Mouse (Mus musculus) forebrain, embryonic 13.5 days (tissue): ENCODE results near the gene Tdrd9. TPM values are rescaled to one million over a fixed set of nuclear protein-coding genes. Genes with fewer than 3 reads are reported as not detected.

Experiments used
- ATAC-seq: fragments of 200-750 bp; cut with Nextera tagmentation; 2 replicates; pipeline ENCODE4 v1.8.0; 2017
- H3K27ac ChIP-seq: fragments of 300-500 bp; sonication (generic); 2 replicates; pipeline ENCODE4 v1.5.1; 2015; ENCODE audit warnings: inconsistent platforms, mild to moderate bottlenecking, moderate library complexity
- H3K27me3 ChIP-seq: fragments of 300-500 bp; sonication (generic); 2 replicates; pipeline ENCODE4 v1.6.1; 2015; ENCODE audit warnings: mild to moderate bottlenecking, inconsistent platforms
- H3K36me3 ChIP-seq: fragments of 300-500 bp; sonication (generic); 2 replicates; pipeline ENCODE4 v1.6.1; 2015; ENCODE audit warnings: mild to moderate bottlenecking, inconsistent platforms; ENCODE audit not compliant: poor library complexity, severe bottlenecking
- H3K4me1 ChIP-seq: fragments of 300-500 bp; sonication (generic); 2 replicates; pipeline ENCODE4 v1.6.1; 2015; ENCODE audit warnings: inconsistent platforms
- H3K4me2 ChIP-seq: fragments of 300-500 bp; sonication (generic); 2 replicates; pipeline ENCODE4 v1.6.1; 2015; ENCODE audit warnings: inconsistent platforms, mild to moderate bottlenecking, moderate library complexity
- H3K4me3 ChIP-seq: fragments of 300-500 bp; sonication (generic); 2 replicates; pipeline ENCODE4 v1.5.1; 2015; ENCODE audit warnings: mild to moderate bottlenecking, inconsistent platforms
- H3K9ac ChIP-seq: fragments of 300-500 bp; sonication (generic); 2 replicates; pipeline ENCODE4 v1.6.1; 2015; ENCODE audit warnings: mild to moderate bottlenecking, inconsistent platforms
- H3K9me3 ChIP-seq: fragments of 300-500 bp; sonication (generic); replicated peaks from 2 replicates; pipeline ENCODE4 v1.6.1; 2016; ENCODE audit warnings: inconsistent platforms
- WGBS: fragments of 180-500 bp; shearing (Covaris S2); methylation state at CpG from one replicate; pipeline ENCODE4 v1.1.7; 2015; 5-methylcytosine and 5-hydroxymethylcytosine counted together
- polyA plus RNA-seq: library from polyadenylated mRNA; unstranded; fragments of >200 nt; fragmentation: Nextera tagmentation; extraction: Ambion mirVana; gene quantifications from 2 replicates; pipeline ENCODE4 v1.2.1, GENCODE M21; 2015

Tdrd9 gene
- polyA plus RNA-seq, 1 experiment from 2014 or later, result 0.45 TPM

DNA sequence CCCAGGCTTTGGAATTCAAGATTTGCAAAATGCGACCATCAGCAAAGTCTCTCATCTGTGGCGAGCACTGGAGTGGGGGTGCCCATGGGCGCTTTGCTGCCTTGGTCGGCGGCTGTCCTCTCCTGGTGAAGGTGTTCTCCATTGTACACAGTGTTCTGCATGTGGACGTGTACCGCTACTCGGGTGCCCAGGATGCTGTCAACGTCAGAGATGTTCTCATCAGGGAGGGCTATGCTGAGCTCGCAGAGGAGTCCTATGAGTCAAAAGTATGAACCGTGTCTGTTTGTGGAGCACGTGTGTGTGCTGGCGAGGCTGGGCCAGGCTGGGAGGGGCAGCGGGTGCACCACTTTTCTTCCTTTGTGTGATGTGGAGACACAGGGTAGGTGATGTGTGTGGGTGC lies 71.3 kb downstream of the Tdrd9 start:
- no peak overlapping the region for H3K9ac ChIP-seq
- H3K36me3 ChIP-seq, result no peaks in the 10 kb centered on the region
- no peak for ATAC-seq
- no peak overlapping the region for H3K27ac ChIP-seq
- H3K4me1 ChIP-seq, result no peaks in the 10 kb centered on the region
- H3K4me2 ChIP-seq, result no peak overlapping the region
- no peak overlapping the region for H3K4me3 ChIP-seq
- 91% methylated on average over 14 of the region's 14 CpGs for WGBS
- H3K27me3 ChIP-seq, result no peaks in the 10 kb centered on the region
- no peaks in the 10 kb centered on the region for H3K9me3 ChIP-seq

DNA sequence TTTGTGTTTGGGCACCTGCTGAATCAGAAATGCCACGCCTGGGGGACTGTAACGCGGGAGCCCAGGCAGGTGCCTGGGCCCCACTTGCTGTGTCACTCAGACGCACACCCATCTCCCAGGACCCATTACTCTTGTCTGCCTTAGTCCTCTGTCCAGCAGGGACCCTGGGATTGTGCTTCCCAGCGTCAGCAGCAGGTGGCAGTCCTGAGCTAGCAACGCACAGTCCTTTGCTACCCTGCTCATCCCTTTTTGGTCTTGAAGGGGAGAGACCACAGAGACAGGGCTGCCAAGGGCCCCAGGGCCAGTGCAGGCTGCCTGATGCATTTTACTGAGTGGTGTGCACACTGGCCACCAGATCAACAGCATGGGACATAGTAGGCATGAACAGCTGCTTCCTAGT lies 106.3 kb downstream of the Tdrd9 start:
- Histone ChIP-seq H3K4me3 (no peak overlapping the region), H3K27ac (no peak overlapping the region), H3K4me2 (no peak overlapping the region), H3K9ac (no peak overlapping the region), H3K36me3 (no peaks in the 10 kb centered on the region), H3K27me3 (no peaks in the 10 kb centered on the region), H3K4me1 (no peaks in the 10 kb centered on the region), H3K9me3 (no peaks in the 10 kb centered on the region)
- 0 out of 2 replicates have a peak, but pooled peaks have one; percentile 50 for ATAC-seq
- WGBS, result 10% methylated on average over 6 of the region's 6 CpGs

DNA sequence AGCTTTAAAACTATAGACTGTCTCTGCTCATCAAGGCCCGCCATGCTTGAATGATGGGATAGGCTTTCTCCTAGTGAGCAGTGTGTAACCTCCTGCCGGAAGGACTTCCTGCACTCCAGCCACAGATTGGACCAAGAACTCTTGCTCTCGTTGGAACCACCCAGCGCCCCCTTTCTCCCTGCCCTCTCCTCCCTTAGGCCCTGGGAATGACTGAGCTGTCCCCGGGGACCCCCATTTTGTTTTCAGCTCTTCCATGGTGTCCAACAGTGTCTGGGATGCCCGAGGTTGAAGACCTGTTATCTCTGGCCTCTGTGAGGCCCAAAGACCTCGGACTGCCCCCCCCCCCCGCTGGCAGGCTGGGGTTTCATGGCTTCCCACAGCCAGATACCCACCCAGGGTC lies 108.6 kb downstream of the Tdrd9 start:
- Histone ChIP-seq H3K9me3 (no peaks in the 10 kb centered on the region), H3K4me3 (no peak overlapping the region), H3K36me3 (no peaks in the 10 kb centered on the region), H3K27ac (no peak overlapping the region), H3K4me2 (no peak overlapping the region), H3K4me1 (no peaks in the 10 kb centered on the region), H3K27me3 (no peaks in the 10 kb centered on the region), H3K9ac (no peak overlapping the region)
- no peak for ATAC-seq
- 82% methylated on average over 8 of the region's 8 CpGs for WGBS

DNA sequence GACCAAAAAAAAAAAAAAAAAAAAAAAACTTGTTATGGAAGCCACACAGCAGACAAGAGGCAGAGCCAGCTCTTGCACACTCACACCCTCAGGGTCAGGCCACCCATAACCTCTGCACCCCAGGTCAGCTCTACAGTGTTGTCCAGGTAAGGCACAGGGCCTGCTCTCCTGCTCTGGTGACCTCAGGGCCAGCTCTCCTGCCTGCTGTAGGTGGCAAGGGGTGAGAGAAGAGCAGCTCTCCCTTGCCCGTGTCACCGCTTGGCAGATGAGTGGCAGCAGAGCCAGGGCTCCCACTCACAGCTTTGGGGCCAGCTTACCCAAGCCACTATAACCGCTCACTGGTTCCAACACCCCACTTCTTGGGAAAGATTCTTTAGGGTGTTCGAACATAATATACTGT lies 109.6 kb downstream of the Tdrd9 start:
- Histone ChIP-seq H3K9ac (no peak overlapping the region), H3K36me3 (no peaks in the 10 kb centered on the region), H3K4me2 (no peak overlapping the region), H3K27ac (no peak overlapping the region), H3K4me3 (no peak overlapping the region), H3K9me3 (no peaks in the 10 kb centered on the region), H3K4me1 (no peaks in the 10 kb centered on the region), H3K27me3 (no peaks in the 10 kb centered on the region)
- no peak for ATAC-seq
- 92% methylated on average over 4 of the region's 4 CpGs for WGBS

DNA sequence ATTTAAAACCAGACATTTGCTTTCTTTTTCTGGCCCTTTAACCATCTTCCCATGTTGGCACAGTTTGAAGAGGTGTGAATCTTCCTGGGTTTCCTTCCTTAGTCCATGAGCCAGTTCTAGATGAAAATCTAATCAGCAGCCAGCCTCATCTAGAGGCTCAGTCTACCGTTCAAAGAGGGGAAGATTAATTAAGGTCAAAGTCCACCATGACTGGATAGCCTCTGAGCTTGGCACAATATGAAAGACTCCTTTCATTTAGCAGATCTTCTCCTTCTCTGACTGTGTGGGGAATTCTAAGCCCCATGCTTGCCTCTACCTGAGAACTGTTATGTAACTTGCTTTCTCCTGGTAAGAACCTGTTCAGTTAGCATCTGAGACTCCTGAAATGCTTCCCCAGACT lies 110.9 kb downstream of the Tdrd9 start:
- H3K9me3 ChIP-seq, result no peaks in the 10 kb centered on the region
- no peak overlapping the region for H3K4me2 ChIP-seq
- no peak for ATAC-seq
- no peak overlapping the region for H3K9ac ChIP-seq
- WGBS, result 54% methylated on average over 1 of the region's 1 CpGs
- H3K27ac ChIP-seq, result no peak overlapping the region
- no peak overlapping the region for H3K4me3 ChIP-seq
- no peaks in the 10 kb centered on the region for H3K36me3 ChIP-seq
- H3K4me1 ChIP-seq, result no peaks in the 10 kb centered on the region
- H3K27me3 ChIP-seq, result no peaks in the 10 kb centered on the region

DNA sequence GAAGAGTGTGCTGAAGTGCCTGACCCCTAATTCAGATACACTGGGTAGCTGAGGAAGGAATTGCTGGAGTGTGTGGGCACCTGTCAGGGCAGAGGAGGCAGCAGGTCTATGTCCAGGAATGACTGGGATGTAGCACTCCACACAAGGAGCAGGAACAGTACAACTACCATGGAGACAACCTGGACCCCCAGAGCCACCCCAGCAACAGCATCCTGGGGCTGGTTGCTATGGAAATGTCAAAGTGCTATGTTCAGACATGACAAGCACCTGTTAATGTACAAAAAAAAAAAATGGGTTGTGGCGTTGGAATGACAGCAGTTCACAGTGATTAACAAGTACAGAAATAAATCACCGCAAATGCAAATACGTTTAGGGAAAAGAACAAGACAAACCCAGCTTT lies 114.9 kb downstream of the Tdrd9 start:
- ATAC-seq, result no peak
- H3K27me3 ChIP-seq, result no peaks in the 10 kb centered on the region; the same call in 1 of the 2 replicates
- H3K9ac ChIP-seq, result no peak overlapping the region
- no peak overlapping the region for H3K4me3 ChIP-seq
- H3K4me1 ChIP-seq, result no peaks in the 10 kb centered on the region
- H3K36me3 ChIP-seq, result no peaks in the 10 kb centered on the region
- no peak overlapping the region for H3K27ac ChIP-seq
- no peaks in the 10 kb centered on the region for H3K9me3 ChIP-seq
- 82% methylated on average over 3 of the region's 3 CpGs for WGBS
- no peak overlapping the region for H3K4me2 ChIP-seq

DNA sequence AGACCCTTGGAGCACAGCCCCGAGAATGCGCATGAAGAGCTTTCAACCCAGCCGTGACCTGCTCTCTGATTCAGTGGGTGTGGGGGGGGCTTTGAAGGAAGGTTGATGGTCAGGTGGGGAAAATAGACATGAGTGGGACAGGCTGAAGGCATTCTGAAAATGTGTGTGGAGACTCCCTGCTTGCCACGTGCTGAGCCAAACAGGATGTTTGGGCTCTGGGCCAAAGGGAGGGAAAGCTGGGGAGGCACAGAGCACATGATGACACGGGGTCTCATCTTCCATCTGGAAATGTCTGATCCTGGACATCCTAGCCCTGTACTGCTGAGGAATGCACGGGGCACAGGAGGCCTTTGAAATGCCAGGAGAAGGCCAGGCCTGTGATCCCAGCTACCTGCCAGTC lies 115.4 kb downstream of the Tdrd9 start:
- peaks cover 3% of the 10 kb centered on the region; the same call in 1 of the 2 replicates for H3K27me3 ChIP-seq
- no peak overlapping the region for H3K27ac ChIP-seq
- H3K4me2 ChIP-seq, result no peak overlapping the region
- no peaks in the 10 kb centered on the region for H3K36me3 ChIP-seq
- H3K4me3 ChIP-seq, result no peak overlapping the region
- no peaks in the 10 kb centered on the region for H3K9me3 ChIP-seq
- WGBS, result 78% methylated on average over 6 of the region's 6 CpGs
- H3K9ac ChIP-seq, result no peak overlapping the region
- no peak for ATAC-seq
- no peaks in the 10 kb centered on the region for H3K4me1 ChIP-seq

DNA sequence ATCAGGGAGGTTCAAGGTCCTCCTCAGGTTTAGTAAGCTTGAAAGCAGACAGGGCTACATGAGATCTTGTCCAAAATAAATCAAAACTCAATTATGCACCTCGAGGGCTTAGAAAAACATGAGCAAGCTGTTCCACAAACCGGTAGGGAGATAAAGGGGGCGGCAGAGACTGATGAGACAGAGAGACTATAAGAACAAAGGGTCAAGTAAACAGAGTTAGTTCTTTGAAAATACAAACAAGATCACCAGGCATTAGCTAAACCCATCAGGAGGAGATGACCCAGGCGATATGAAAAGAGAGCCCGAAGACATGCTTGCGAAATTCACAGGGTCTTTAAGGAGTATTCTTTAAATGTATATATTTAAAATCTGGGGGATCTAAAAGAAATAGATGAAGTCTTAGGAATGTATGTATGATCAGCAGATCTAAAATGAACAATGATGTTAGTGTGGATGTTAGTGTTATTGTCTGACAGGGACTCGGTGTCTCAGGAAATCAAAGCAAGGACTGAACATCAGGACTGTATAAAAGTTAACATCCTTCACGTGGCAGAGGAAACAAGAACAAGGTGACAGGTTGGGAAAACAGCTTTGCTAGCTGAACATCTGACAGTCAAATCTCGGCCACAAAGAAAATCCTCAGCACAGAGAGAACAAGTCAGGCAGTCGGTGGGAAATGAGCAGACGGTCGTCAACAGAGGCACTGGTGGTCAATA lies 117.4 kb downstream of the Tdrd9 start:
- Histone ChIP-seq H3K36me3 (no peaks in the 10 kb centered on the region), H3K27ac (no peak overlapping the region), H3K4me2 (no peak overlapping the region), H3K9ac (no peak overlapping the region), H3K4me3 (no peak overlapping the region), H3K9me3 (no peaks in the 10 kb centered on the region), H3K27me3 (peaks cover 5% of the 10 kb centered on the region; the same call in 1 of the 2 replicates), H3K4me1 (no peaks in the 10 kb centered on the region)
- ATAC-seq, result no peak
- WGBS, result 76% methylated on average over 12 of the region's 12 CpGs

DNA sequence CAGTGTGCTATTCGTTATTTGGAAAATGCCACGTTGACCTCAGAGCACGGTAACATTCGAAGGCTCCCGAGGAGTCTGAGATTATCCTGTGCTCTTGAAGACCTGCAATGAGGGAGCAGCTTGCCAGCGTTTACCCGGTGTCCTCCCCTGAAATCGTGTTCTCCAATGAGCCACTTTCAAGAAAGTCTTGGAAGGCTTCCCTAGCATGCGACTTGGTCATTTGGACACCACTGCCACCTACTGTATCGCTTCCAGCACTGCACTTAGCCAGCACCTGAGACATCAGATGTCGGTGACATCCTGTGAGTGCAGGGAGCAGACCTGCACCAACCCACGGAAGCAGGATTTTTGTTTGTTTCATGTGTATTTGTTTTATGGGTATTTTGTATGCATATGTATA lies 119.7 kb downstream of the Tdrd9 start:
- no peak overlapping the region for H3K27ac ChIP-seq
- H3K9me3 ChIP-seq, result no peaks in the 10 kb centered on the region
- no peaks in the 10 kb centered on the region for H3K4me1 ChIP-seq
- WGBS, result 8% methylated on average over 12 of the region's 12 CpGs
- peak; percentile 58; the same call in 1 of the 2 replicates for ATAC-seq
- H3K36me3 ChIP-seq, result no peaks in the 10 kb centered on the region
- peaks cover 5% of the 10 kb centered on the region; the same call in 1 of the 2 replicates for H3K27me3 ChIP-seq
- no peak overlapping the region for H3K4me3 ChIP-seq
- 0 out of 2 replicates have a peak overlapping the region, but pooled peaks have one; percentile 8 for H3K9ac ChIP-seq
- peak overlapping the region; percentile 32; the same call in 1 of the 2 replicates for H3K4me2 ChIP-seq

DNA sequence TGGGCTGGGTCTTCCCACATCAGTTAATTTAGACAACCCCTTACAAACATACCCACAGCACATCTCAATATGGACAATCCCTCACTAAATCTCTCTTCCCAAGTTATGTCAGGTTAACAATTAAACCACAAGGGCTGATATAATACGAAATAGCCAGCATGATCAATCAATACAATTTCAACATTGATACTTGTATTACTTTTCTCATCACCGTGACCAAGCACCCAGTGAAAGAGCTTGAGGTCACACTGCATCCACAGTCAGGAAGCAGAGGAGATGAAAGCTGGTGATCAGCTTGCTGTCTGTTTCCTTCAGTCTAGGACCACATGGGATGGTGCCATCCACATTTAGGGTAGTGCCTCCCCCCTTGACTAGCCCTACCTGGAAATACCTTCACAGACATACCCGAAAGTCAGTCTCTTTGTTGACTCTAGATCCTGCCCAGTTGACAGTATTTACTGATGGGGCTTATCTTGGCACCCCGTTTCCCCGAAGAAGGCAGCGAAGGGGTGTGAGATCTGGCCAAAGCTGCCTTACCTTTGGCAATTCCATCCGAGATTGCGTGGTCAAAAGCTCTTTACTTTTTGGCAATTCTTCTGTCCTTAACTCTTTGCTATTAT lies 123.0 kb downstream of the Tdrd9 start:
- no peaks in the 10 kb centered on the region for H3K4me1 ChIP-seq
- H3K27ac ChIP-seq, result no peak overlapping the region
- no peaks in the 10 kb centered on the region for H3K36me3 ChIP-seq
- no peaks in the 10 kb centered on the region for H3K9me3 ChIP-seq
- ATAC-seq, result no peak
- no peak overlapping the region for H3K9ac ChIP-seq
- no peak overlapping the region for H3K4me2 ChIP-seq
- WGBS, result 88% methylated on average over 8 of the region's 8 CpGs
- peaks cover 5% of the 10 kb centered on the region; the same call in 1 of the 2 replicates for H3K27me3 ChIP-seq
- no peak overlapping the region for H3K4me3 ChIP-seq

DNA sequence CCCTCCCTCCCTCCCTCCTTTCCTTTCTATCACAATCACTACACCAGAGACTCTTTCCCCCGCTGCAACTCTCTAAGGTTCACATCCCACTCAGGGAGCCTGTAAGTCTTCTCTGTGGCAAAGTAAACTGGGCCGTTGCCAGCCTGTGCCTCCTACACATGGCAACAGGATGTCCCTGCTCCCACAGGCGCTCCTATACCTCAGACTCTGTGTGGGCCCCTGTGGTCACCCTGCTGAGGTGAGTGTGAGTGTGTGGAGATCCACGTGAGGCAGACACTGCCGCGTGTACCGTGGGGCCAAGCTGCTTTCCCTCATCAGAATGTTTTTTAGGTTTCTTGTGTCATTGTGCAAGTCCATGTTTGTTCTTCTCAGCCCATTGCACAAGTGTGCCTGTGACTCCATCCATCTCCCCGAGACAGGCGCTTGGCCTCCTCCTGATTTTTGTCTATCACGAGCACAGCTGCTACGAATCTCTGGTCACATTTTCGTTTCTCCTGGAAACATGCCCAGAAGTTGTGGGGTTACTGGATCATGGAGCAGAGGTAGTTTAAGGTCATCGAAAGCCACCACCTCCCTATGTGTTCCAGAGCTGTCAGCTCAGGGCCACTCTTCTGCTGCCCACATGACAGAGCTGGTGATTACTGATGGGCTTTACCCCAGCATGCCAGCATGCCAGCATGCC lies 124.8 kb downstream of the Tdrd9 start:
- 83% methylated on average over 13 of the region's 13 CpGs for WGBS
- Histone ChIP-seq H3K36me3 (no peaks in the 10 kb centered on the region), H3K4me1 (no peaks in the 10 kb centered on the region), H3K27ac (no peak overlapping the region), H3K4me2 (no peak overlapping the region), H3K9ac (no peak overlapping the region), H3K4me3 (no peak overlapping the region), H3K27me3 (peaks cover 5% of the 10 kb centered on the region; the same call in 1 of the 2 replicates), H3K9me3 (no peaks in the 10 kb centered on the region)
- no peak for ATAC-seq

DNA sequence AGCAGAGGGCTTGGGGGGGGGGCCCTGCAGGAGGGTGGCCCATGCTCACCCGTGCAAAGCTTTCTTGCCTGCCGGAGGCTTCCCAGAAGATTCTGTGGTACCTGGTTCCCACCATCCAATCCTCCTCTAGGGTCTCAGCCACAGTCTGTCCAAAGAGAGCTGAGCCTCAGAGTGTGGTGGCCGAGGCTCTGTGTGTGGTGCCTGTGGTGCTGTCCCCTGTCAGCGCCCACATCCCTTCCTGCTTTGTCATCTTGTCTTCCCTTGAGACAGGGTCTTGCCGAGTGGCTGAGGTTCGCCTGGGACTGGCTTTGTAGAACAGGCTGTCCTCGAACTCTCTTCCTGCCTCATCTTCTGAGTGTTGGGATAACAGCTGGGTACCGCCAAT lies 125.4 kb downstream of the Tdrd9 start:
- Histone ChIP-seq H3K4me1 (no peaks in the 10 kb centered on the region), H3K9me3 (no peaks in the 10 kb centered on the region), H3K4me3 (no peak overlapping the region), H3K9ac (no peak overlapping the region), H3K36me3 (no peaks in the 10 kb centered on the region), H3K27me3 (peaks cover 2% of the 10 kb centered on the region; the same call in 1 of the 2 replicates), H3K4me2 (no peak overlapping the region), H3K27ac (no peak overlapping the region)
- WGBS, result 78% methylated on average over 8 of the region's 8 CpGs
- no peak for ATAC-seq
